Mouse (Mus musculus) midbrain, embryonic 11.5 days (tissue): ENCODE results near the gene Csmd2. TPM values are rescaled to one million over a fixed set of nuclear protein-coding genes. Genes with fewer than 3 reads are reported as not detected.

Experiments
- ATAC-seq: fragments of 200-750 bp; cut with Nextera tagmentation; 2 replicates; pipeline ENCODE4 v1.8.0; 2017; ENCODE audit warnings: moderate TSS enrichment, moderate library complexity; ENCODE audit not compliant: low FRiP score
- DNase-seq: peaks from one replicate; pipeline ENCODE4 v3.0.0; 2015; ENCODE audit warnings: low spot score; ENCODE audit errors: missing footprints
- H3K27ac ChIP-seq: fragments of 300-500 bp; sonication (generic); 2 replicates; pipeline ENCODE4 v1.5.1; 2014; ENCODE audit warnings: low read depth, low read length
- H3K27me3 ChIP-seq: fragments of 300-500 bp; sonication (generic); 2 replicates; pipeline ENCODE4 v1.6.1; 2014; ENCODE audit warnings: mild to moderate bottlenecking, low read length, moderate library complexity, mixed read lengths; ENCODE audit not compliant: control insufficient read depth, insufficient read depth
- H3K36me3 ChIP-seq: fragments of 300-500 bp; sonication (generic); 2 replicates; pipeline ENCODE4 v1.6.1; 2014; ENCODE audit warnings: mild to moderate bottlenecking, low read length, moderate library complexity, mixed read lengths; ENCODE audit not compliant: control insufficient read depth, insufficient read depth
- H3K4me1 ChIP-seq: fragments of 300-500 bp; sonication (generic); 2 replicates; pipeline ENCODE4 v1.6.1; 2014; ENCODE audit warnings: low read length; ENCODE audit not compliant: control insufficient read depth, insufficient read depth
- H3K4me2 ChIP-seq: fragments of 300-500 bp; sonication (generic); 2 replicates; pipeline ENCODE4 v1.6.1; 2014; ENCODE audit warnings: mild to moderate bottlenecking, moderate library complexity
- H3K4me3 ChIP-seq: fragments of 300-500 bp; sonication (generic); 2 replicates; pipeline ENCODE4 v1.5.1; 2014; ENCODE audit warnings: low read depth, low read length
- H3K9ac ChIP-seq: fragments of 300-500 bp; sonication (generic); 2 replicates; pipeline ENCODE4 v1.6.1; 2014; ENCODE audit warnings: low read length
- H3K9me3 ChIP-seq: fragments of 300-500 bp; sonication (generic); 2 replicates; pipeline ENCODE4 v1.6.1; 2016; ENCODE audit warnings: low read length; ENCODE audit not compliant: control insufficient read depth
- WGBS: fragments of 180-500 bp; shearing (Covaris S2); extraction: QIAGEN DNeasy Blood & Tissue Kit; methylation state at CpG from one replicate; pipeline ENCODE4 v1.1.7; 2014; 5-methylcytosine and 5-hydroxymethylcytosine counted together
- polyA plus RNA-seq: library from polyadenylated mRNA; unstranded; fragments of >200 nt; fragmentation: Nextera tagmentation; extraction: Ambion mirVana; gene quantifications from 2 replicates; pipeline ENCODE4 v1.2.1, GENCODE M21; 2014

Gene Csmd2
- polyA plus RNA-seq, 1 experiment from 2014 or later: 1.6 TPM

DNA sequence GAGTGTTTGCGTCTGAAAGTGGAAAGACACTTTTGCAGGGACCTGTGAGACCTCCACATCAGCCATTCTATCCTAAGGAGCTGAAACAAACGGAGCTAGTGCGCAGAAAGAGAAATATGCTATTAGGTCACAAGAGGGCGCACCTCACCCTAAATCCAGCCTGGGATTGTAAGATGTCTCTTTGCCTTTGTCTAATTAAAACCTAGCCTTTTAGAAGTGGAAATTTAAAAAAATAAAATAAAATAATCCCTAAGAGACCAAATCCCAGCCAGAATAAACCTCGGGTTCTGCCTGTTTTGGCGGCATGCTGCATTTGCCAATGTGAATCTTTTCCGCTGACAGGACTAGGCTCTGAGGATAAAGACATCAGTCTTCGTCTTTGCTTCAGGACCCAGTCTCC is 625.7 kb downstream of the Csmd2 start:
- WGBS: 23% methylated on average over 8 of the region's 8 CpGs
- no peak overlapping the region for H3K4me2 ChIP-seq
- peaks cover 11% of the 10 kb centered on the region for H3K4me1 ChIP-seq
- ATAC-seq (no peak), DNase-seq (peak; percentile 96)
- no peak overlapping the region for H3K4me3 ChIP-seq
- H3K27me3 ChIP-seq: no peaks in the 10 kb centered on the region
- no peaks in the 10 kb centered on the region for H3K36me3 ChIP-seq
- no peak overlapping the region for H3K9ac ChIP-seq
- no peaks in the 10 kb centered on the region for H3K9me3 ChIP-seq
- no peak overlapping the region for H3K27ac ChIP-seq

DNA sequence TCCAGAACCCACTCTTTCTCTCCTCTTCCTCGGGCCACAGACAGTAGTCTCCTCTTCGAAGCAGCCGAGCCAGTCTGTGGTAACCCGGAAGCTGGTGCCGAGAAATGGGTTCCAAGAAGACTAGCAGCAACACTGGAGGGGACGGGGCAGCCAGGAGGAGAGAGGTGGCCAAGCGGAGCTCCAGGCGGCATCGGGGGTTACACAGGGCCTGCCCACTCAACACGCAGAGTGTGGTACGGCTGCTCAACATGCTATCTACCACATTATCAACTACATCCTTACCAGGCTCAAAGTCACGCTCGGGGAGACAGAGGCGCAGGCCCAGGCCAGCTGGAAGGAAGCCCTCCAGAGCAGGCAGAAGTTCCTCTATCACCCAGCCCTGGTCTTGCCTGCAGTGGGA is 628.1 kb downstream of the Csmd2 start:
- Histone ChIP-seq H3K27ac (no peak overlapping the region), H3K4me2 (no peak overlapping the region), H3K4me3 (no peak overlapping the region), H3K27me3 (no peaks in the 10 kb centered on the region), H3K4me1 (peaks cover under 1% of the 10 kb centered on the region; the same call in 1 of the 2 replicates), H3K9me3 (no peaks in the 10 kb centered on the region), H3K9ac (no peak overlapping the region), H3K36me3 (no peaks in the 10 kb centered on the region)
- DNase-seq: no peak
- 90% methylated on average over 14 of the region's 14 CpGs for WGBS
- no peak for ATAC-seq

Other genes with a start within 250 kb of the Csmd2 start
- gene CK137956, start 16.9 kb upstream of the Csmd2 start, polyA plus RNA-seq: 0.75 and 0.99 TPM in 2 replicates